Mouse (Mus musculus) hindbrain, embryonic 14.5 days (tissue): ENCODE measurements around the gene Rnf144b. TPM values are rescaled to one million over a fixed set of nuclear protein-coding genes. Genes with fewer than 3 reads are reported as not detected.

Experiments
- ATAC-seq: fragments of 200-750 bp; cut with Nextera tagmentation; 2 replicates; pipeline ENCODE4 v1.8.0; 2017; ENCODE audit warnings: moderate number of reproducible peaks, mild to moderate bottlenecking, moderate TSS enrichment, moderate library complexity; ENCODE audit not compliant: low FRiP score
- DNase-seq: peaks from one replicate; pipeline ENCODE4 v3.0.0-alpha.2; 2015; ENCODE audit warnings: low spot score
- H3K27ac ChIP-seq: fragments of 300-500 bp; sonication (generic); 2 replicates; pipeline ENCODE4 v1.5.1; 2014; ENCODE audit warnings: mild to moderate bottlenecking, moderate library complexity
- H3K27me3 ChIP-seq: fragments of 300-500 bp; sonication (generic); 2 replicates; pipeline ENCODE4 v1.6.1; 2014; ENCODE audit warnings: mild to moderate bottlenecking, low read length, mixed read lengths; ENCODE audit not compliant: control insufficient read depth, insufficient read depth
- H3K36me3 ChIP-seq: fragments of 300-500 bp; sonication (generic); replicated peaks from 2 replicates; pipeline ENCODE4 v1.6.1; 2014; ENCODE audit not compliant: control insufficient read depth, insufficient read depth
- H3K4me1 ChIP-seq: fragments of 300-500 bp; sonication (generic); replicated peaks from 2 replicates; pipeline ENCODE4 v1.6.1; 2014; ENCODE audit warnings: antibody characterized with exemption, low read length, mixed read lengths; ENCODE audit not compliant: control insufficient read depth, insufficient read depth
- H3K4me2 ChIP-seq: fragments of 300-500 bp; sonication (generic); replicated peaks from 2 replicates; pipeline ENCODE4 v1.6.1; 2014; ENCODE audit warnings: mild to moderate bottlenecking, moderate library complexity
- H3K4me3 ChIP-seq: fragments of 300-500 bp; sonication (generic); replicated peaks from 2 replicates; pipeline ENCODE4 v1.5.1; 2014; ENCODE audit warnings: mild to moderate bottlenecking, low read length
- H3K9ac ChIP-seq: fragments of 300-500 bp; sonication (generic); 2 replicates; pipeline ENCODE4 v1.6.1; 2014
- H3K9me3 ChIP-seq: fragments of 300-500 bp; sonication (generic); 2 replicates; pipeline ENCODE4 v1.6.1; 2016; ENCODE audit warnings: low read length; ENCODE audit not compliant: control insufficient read depth
- WGBS: fragments of 180-500 bp; shearing (Covaris S2); extraction: QIAGEN DNeasy Blood & Tissue Kit; methylation state at CpG from one replicate; pipeline ENCODE4 v1.1.7; 2014; 5-methylcytosine and 5-hydroxymethylcytosine counted together
- polyA plus RNA-seq: library from polyadenylated mRNA; unstranded; fragments of >200 nt; fragmentation: Nextera tagmentation; extraction: Ambion mirVana; gene quantifications from 2 replicates; pipeline ENCODE4 v1.2.1, GENCODE M21; 2014

The Rnf144b gene
- polyA plus RNA-seq, 1 experiment from 2014 or later: 1.7 TPM

GRCm38 (mm10) chr13:47142764-47143163 is 20.3 kb downstream of the Rnf144b start:
- Histone ChIP-seq H3K36me3 (no peaks in the 10 kb centered on the region), H3K4me3 (no peak overlapping the region), H3K9me3 (0 out of 2 replicates have a peak, but pooled peaks cover 5% of the 10 kb centered on the region), H3K27me3 (no peaks in the 10 kb centered on the region), H3K27ac (no peak overlapping the region), H3K4me1 (no peaks in the 10 kb centered on the region), H3K9ac (no peak overlapping the region), H3K4me2 (no peak overlapping the region)
- DNase-seq: no peak
- 84% methylated on average over 6 of the region's 6 CpGs for WGBS
- no peak for ATAC-seq

- 87% methylated on average over 9 of the region's 9 CpGs for WGBS
- Histone ChIP-seq H3K4me3 (no peak overlapping the region), H3K4me1 (no peaks in the 10 kb centered on the region), H3K27ac (no peak overlapping the region), H3K9me3 (no peaks in the 10 kb centered on the region), H3K4me2 (no peak overlapping the region), H3K9ac (no peak overlapping the region), H3K36me3 (no peaks in the 10 kb centered on the region), H3K27me3 (no peaks in the 10 kb centered on the region)
- DNase-seq (no peak), ATAC-seq (no peak)
Measured at GRCm38 (mm10) chr13:47145939-47146338, 23.5 kb downstream of the Rnf144b start.

- Histone ChIP-seq H3K4me3 (no peak overlapping the region), H3K4me2 (no peak overlapping the region), H3K9me3 (no peaks in the 10 kb centered on the region), H3K27ac (no peak overlapping the region), H3K36me3 (no peaks in the 10 kb centered on the region), H3K27me3 (no peaks in the 10 kb centered on the region), H3K4me1 (no peaks in the 10 kb centered on the region), H3K9ac (no peak overlapping the region)
- DNase-seq: no peak
- no peak for ATAC-seq
- 73% methylated on average over 7 of the region's 7 CpGs for WGBS
Measured at GRCm38 (mm10) chr13:47146388-47146787, 23.9 kb downstream of the Rnf144b start.

GRCm38 (mm10) chr13:47148573-47148972 is 26.1 kb downstream of the Rnf144b start:
- no peaks in the 10 kb centered on the region for H3K4me1 ChIP-seq
- no peak overlapping the region for H3K27ac ChIP-seq
- no peak overlapping the region for H3K9ac ChIP-seq
- no peak overlapping the region for H3K4me3 ChIP-seq
- H3K27me3 ChIP-seq: no peaks in the 10 kb centered on the region
- no peaks in the 10 kb centered on the region for H3K36me3 ChIP-seq
- ATAC-seq: no peak
- no peak for DNase-seq
- H3K4me2 ChIP-seq: no peak overlapping the region
- H3K9me3 ChIP-seq: no peaks in the 10 kb centered on the region
- 65% methylated on average over 11 of the region's 11 CpGs for WGBS

- ATAC-seq (no peak), DNase-seq (no peak)
- Histone ChIP-seq H3K27ac (no peak overlapping the region), H3K36me3 (no peaks in the 10 kb centered on the region), H3K4me3 (no peak overlapping the region), H3K9me3 (no peaks in the 10 kb centered on the region), H3K4me2 (no peak overlapping the region), H3K9ac (no peak overlapping the region), H3K4me1 (no peaks in the 10 kb centered on the region), H3K27me3 (no peaks in the 10 kb centered on the region)
- WGBS: 94% methylated on average over 10 of the region's 10 CpGs
Measured at GRCm38 (mm10) chr13:47149993-47150392, 27.5 kb downstream of the Rnf144b start.

- no peak overlapping the region for H3K4me3 ChIP-seq
- no peak for DNase-seq
Measured at GRCm38 (mm10) chr13:47151060-47151459, 28.6 kb downstream of the Rnf144b start.

GRCm38 (mm10) chr13:47152390-47152789 is 29.9 kb downstream of the Rnf144b start:
- no peak overlapping the region for H3K27ac ChIP-seq
- no peak overlapping the region for H3K9ac ChIP-seq
- no peaks in the 10 kb centered on the region for H3K9me3 ChIP-seq
- WGBS: 32% methylated on average over 7 of the region's 7 CpGs
- DNase-seq (peak; percentile 93), ATAC-seq (0 out of 2 replicates have a peak, but pooled peaks have one; percentile 55)
- H3K27me3 ChIP-seq: no peaks in the 10 kb centered on the region
- no peak overlapping the region for H3K4me3 ChIP-seq
- H3K4me1 ChIP-seq: no peaks in the 10 kb centered on the region
- no peak overlapping the region for H3K4me2 ChIP-seq
- no peaks in the 10 kb centered on the region for H3K36me3 ChIP-seq

More at GRCm38 (mm10) chr13:47151060-47151459, 28.6 kb downstream of the Rnf144b start:
- H3K9me3 ChIP-seq: no peaks in the 10 kb centered on the region
- no peak overlapping the region for H3K9ac ChIP-seq
- no peak for ATAC-seq
- no peak overlapping the region for H3K27ac ChIP-seq
- no peaks in the 10 kb centered on the region for H3K27me3 ChIP-seq
- no peaks in the 10 kb centered on the region for H3K36me3 ChIP-seq
- H3K4me2 ChIP-seq: no peak overlapping the region
- H3K4me1 ChIP-seq: no peaks in the 10 kb centered on the region
- WGBS: 93% methylated on average over 14 of the region's 14 CpGs

- H3K4me3 ChIP-seq: no peak overlapping the region
- ATAC-seq: no peak
- no peaks in the 10 kb centered on the region for H3K9me3 ChIP-seq
- no peak overlapping the region for H3K9ac ChIP-seq
- H3K36me3 ChIP-seq: no peaks in the 10 kb centered on the region
- no peaks in the 10 kb centered on the region for H3K4me1 ChIP-seq
- 80% methylated on average over 5 of the region's 5 CpGs for WGBS
- H3K4me2 ChIP-seq: no peak overlapping the region
- no peaks in the 10 kb centered on the region for H3K27me3 ChIP-seq
- no peak overlapping the region for H3K27ac ChIP-seq
- DNase-seq: no peak
Measured at GRCm38 (mm10) chr13:47153206-47153605, 30.8 kb downstream of the Rnf144b start.

- ATAC-seq: no peak
- H3K4me1 ChIP-seq: no peaks in the 10 kb centered on the region
Measured at GRCm38 (mm10) chr13:47154866-47155265, 32.4 kb downstream of the Rnf144b start.

GRCm38 (mm10) chr13:47156841-47157240 is 34.4 kb downstream of the Rnf144b start:
- Histone ChIP-seq H3K27ac (no peak overlapping the region), H3K9me3 (no peaks in the 10 kb centered on the region), H3K9ac (no peak overlapping the region), H3K4me3 (no peak overlapping the region), H3K4me2 (no peak overlapping the region), H3K27me3 (no peaks in the 10 kb centered on the region), H3K36me3 (no peaks in the 10 kb centered on the region), H3K4me1 (no peaks in the 10 kb centered on the region)
- 62% methylated on average over 5 of the region's 5 CpGs for WGBS
- DNase-seq (no peak), ATAC-seq (no peak)

More at GRCm38 (mm10) chr13:47154866-47155265, 32.4 kb downstream of the Rnf144b start:
- no peak for DNase-seq
- Histone ChIP-seq H3K27ac (no peak overlapping the region), H3K36me3 (no peaks in the 10 kb centered on the region), H3K9ac (no peak overlapping the region), H3K4me2 (no peak overlapping the region), H3K9me3 (no peaks in the 10 kb centered on the region), H3K27me3 (no peaks in the 10 kb centered on the region), H3K4me3 (no peak overlapping the region)
- 72% methylated on average over 4 of the region's 4 CpGs for WGBS
